Mouse (Mus musculus) thymus, adult 2 months (tissue): ENCODE measurements around the gene Slc12a8. TPM values are rescaled to one million over a fixed set of nuclear protein-coding genes. Genes with fewer than 3 reads are reported as not detected.
A peak's percentile ranks its signal among the peaks of the same experiment; 100 is the strongest.

ENCODE experiments used
- DNase-seq: peaks from one replicate; pipeline ENCODE4 v3.0.0; 2021
- H3K27ac ChIP-seq: fragments of 200-500 bp; 2 replicates; pipeline ENCODE4 v1.5.1; 2012; ENCODE audit warnings: low read length, control low read depth; ENCODE audit not compliant: control insufficient read depth, insufficient read depth
- H3K27me3 ChIP-seq: fragments of 200-500 bp; 2 replicates; pipeline ENCODE4 v1.6.1; 2012; ENCODE audit warnings: mild to moderate bottlenecking, low read length, moderate library complexity, mixed read lengths; ENCODE audit not compliant: control insufficient read depth, insufficient read depth
- H3K36me3 ChIP-seq: fragments of 200-500 bp; 2 replicates; pipeline ENCODE4 v1.6.1; 2012; ENCODE audit warnings: mild to moderate bottlenecking, low read length, moderate library complexity; ENCODE audit not compliant: control insufficient read depth, insufficient read depth
- H3K4me1 ChIP-seq: fragments of 200-500 bp; replicated peaks from 2 replicates; pipeline ENCODE4 v1.6.1; 2012; ENCODE audit warnings: low read length; ENCODE audit not compliant: control insufficient read depth, insufficient read depth
- H3K4me3 ChIP-seq: fragments of 200-500 bp; 2 replicates; pipeline ENCODE4 v1.5.1; 2012; ENCODE audit warnings: mild to moderate bottlenecking, low read length, control low read depth, moderate library complexity; ENCODE audit not compliant: control insufficient read depth, insufficient read depth
- CTCF ChIP-seq: fragments of 200-500 bp; IDR thresholded peaks from 2 replicates; pipeline ENCODE4 v1.5.1; 2012; ENCODE audit warnings: mild to moderate bottlenecking, control low read depth, low read length, moderate library complexity, borderline replicate concordance; ENCODE audit not compliant: control insufficient read depth, poor library complexity, insufficient read depth; ENCODE audit errors: extremely low read depth
- POLR2A ChIP-seq: fragments of 200-500 bp; IDR thresholded peaks from 2 replicates; pipeline ENCODE4 v1.6.1; 2012; ENCODE audit warnings: mild to moderate bottlenecking, low read length, control low read depth, moderate library complexity; ENCODE audit not compliant: control insufficient read depth, poor library complexity, insufficient read depth; ENCODE audit errors: extremely low read depth
- whole genome bisulfite sequencing: fragments of 180-500 bp; shearing (Covaris S2); methylation state at CpG from one replicate; pipeline ENCODE4 v1.1.7; 2018; 5-methylcytosine and 5-hydroxymethylcytosine counted together
- polyA plus RNA-seq: library from polyadenylated mRNA; depleted of rRNA; stranded (reverse); fragments of >200 nt; gene quantifications from 2 replicates; pipeline ENCODE4 v1.2.3, GENCODE M21; 2012

Gene Slc12a8
- polyA plus RNA-seq, 1 experiment: 0.51 TPM

DNA sequence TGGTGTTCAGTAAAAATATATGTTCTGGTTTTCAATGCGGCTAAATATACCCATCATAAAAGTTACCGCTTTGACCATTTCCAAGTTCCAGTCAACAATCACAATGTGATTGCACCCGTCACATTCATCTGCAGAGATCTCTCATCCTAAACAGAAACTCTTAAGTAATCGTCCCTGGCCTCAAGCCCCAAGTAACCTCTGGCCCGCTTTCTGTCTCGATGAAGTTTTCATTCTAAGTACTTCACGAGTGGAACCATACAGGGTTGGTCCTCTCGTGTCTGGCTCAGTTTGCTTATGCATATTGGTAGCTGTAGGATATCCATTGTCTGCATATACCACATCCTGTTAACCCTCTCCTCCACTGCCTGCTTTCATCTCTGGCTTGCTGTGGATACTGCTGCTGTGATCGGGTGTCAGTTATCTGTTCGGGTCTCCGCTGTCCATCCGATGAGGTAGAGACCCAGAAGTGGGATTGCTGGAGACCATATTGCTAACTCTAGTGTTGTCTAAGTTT lies 181.2 kb downstream of the Slc12a8 start:
- H3K27me3 ChIP-seq: no peaks in the 10 kb centered on the region
- H3K27ac ChIP-seq: no peak overlapping the region
- TF ChIP-seq CTCF (no peak), POLR2A (no peak)
- no peaks in the 10 kb centered on the region for H3K36me3 ChIP-seq
- WGBS: 73% methylated on average over 12 of the region's 12 CpGs
- DNase-seq: no peak
- peaks cover 31% of the 10 kb centered on the region for H3K4me1 ChIP-seq
- no peak overlapping the region for H3K4me3 ChIP-seq

DNA sequence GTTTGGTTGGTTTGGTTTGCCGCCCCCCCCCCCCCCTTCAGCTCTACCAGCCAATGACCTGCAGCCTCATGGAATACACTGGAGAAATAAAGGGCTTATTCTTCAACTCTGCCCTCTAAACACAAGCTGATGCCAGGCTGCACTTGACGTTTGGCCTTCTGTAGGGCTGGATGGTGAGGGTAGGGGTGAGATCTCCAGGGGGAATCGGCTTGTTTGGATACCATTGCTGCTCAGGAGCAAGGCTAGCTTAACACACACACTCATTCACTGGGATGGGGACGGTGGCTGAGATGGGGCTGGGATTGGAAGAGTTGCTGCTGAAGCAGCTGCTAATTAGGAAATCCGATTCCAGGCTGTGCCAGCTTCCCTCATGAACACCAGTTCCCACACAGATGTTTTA lies 183.5 kb downstream of the Slc12a8 start:
- Histone ChIP-seq H3K36me3 (no peaks in the 10 kb centered on the region), H3K27ac (no peak overlapping the region), H3K4me1 (peaks cover 44% of the 10 kb centered on the region), H3K27me3 (no peaks in the 10 kb centered on the region), H3K4me3 (no peak overlapping the region)
- TF ChIP-seq POLR2A (no peak), CTCF (no peak)
- DNase-seq: no peak
- WGBS: 90% methylated on average over 5 of the region's 5 CpGs

DNA sequence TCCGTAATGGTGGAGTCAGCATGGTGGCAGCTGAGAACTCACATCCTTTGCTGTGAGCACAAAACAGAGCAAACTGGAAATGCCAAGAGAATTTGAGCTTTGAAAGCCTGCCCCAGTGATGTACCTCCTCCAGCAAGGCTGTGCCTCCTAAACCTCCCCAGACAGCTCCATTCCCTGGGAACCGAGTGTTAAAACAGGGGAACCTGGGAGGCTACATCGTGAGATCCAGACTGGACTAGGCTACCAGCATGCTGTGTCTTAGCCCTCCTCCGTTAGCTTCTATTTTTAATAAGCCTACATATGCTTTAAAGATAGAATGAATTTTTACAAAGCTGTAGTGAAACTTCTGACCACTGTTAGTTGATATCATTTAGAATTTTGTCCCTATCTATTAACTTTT lies 184.7 kb downstream of the Slc12a8 start:
- TF ChIP-seq POLR2A (no peak), CTCF (no peak)
- Histone ChIP-seq H3K36me3 (no peaks in the 10 kb centered on the region), H3K27ac (no peak overlapping the region), H3K4me1 (peaks cover 35% of the 10 kb centered on the region), H3K27me3 (no peaks in the 10 kb centered on the region), H3K4me3 (no peak overlapping the region)
- no peak for DNase-seq
- 97% methylated on average over 4 of the region's 4 CpGs for WGBS

DNA sequence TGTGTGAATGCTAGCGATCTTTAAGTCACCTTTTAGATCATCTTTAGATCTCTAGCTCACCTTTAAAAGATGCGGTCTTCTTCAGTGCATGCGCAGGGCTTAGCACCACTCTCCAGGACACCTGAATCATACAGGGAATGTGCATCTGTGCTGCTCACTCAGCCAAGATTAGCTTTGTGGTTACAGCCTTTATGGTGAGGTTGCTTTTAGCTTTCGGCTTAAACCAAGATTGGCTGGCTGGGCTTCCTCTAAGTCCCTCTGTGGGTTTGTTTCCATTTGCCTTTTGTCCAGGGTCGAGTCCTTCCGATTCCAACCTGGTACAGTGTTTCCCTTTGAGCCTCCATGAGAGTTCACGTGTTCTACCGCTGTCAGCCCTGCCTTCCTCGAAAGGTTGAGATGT lies 187.2 kb downstream of the Slc12a8 start:
- H3K27ac ChIP-seq: no peak overlapping the region
- no peak for DNase-seq
- no peak overlapping the region for H3K4me3 ChIP-seq

DNA sequence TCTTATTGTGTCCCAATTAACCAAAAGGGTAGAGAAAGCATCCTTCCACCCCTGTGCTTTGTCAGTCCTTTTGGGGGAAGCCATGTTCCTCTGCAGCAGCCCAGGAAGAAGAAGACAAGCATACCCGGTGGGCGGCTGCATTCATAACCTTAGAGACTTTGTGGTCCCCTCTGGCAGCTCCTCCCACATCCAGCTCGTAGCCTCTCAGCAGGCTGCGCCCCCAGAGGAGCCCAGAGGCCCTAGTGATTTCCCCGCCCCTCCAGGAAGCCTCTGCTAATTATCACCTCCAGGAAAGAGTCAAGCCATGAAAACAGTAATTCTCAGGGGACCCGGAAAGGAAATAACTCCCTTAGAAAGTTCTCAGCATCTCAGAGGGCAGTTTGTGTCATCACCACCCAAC lies 188.1 kb downstream of the Slc12a8 start:
- Histone ChIP-seq H3K4me3 (no peak overlapping the region), H3K4me1 (peaks cover 36% of the 10 kb centered on the region), H3K27ac (no peak overlapping the region), H3K36me3 (peaks cover under 1% of the 10 kb centered on the region; the same call in 1 of the 2 replicates), H3K27me3 (no peaks in the 10 kb centered on the region)
- TF ChIP-seq POLR2A: no peak
- no peak for TF ChIP-seq CTCF
- 52% methylated on average over 6 of the region's 6 CpGs for WGBS
- no peak for DNase-seq

More for the DNA sequence above, 187.2 kb downstream of the Slc12a8 start:
- Histone ChIP-seq H3K27me3 (no peaks in the 10 kb centered on the region), H3K4me1 (peaks cover 34% of the 10 kb centered on the region), H3K36me3 (no peaks in the 10 kb centered on the region)
- 34% methylated on average over 9 of the region's 9 CpGs for WGBS
- TF ChIP-seq CTCF (no peak), POLR2A (no peak)

DNA sequence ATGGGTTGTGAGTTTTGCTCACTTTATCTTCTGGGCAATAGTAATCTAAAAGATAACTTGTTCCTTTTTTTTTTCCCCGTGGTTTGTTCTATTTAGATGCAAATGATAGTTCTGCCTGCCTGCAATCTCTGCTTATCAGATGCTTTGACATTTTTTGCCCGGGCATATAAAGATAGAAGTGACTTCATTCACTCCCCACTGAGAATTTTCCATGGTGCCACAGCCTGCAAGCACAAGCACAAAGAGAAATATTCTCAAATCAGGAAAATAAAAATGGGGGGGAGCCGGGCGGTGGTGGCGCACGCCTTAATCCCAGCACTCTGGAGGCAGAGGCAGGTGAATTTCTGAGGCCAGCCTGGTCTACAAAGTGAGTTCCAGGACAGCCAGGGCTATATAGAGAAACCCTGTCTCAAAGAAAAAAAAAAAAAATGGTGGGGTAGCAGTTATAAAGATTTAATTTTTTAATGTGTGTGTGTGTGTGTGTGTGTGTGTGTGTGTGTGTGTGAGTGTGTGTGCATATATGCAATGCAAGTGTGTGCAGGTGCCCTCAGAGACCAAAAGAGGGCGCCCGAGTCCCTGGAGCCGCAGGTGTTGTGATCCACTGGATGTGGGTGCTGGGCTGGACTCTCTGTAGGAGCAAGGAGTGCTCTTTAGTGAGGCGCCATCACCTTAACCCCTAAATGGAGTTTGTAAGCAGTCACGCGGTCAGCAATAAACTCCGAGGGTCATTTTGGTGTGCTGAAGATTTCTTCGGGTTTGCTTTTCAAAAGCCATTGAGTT lies 189.2 kb downstream of the Slc12a8 start:
- 91% methylated on average over 14 of the region's 14 CpGs for WGBS
- no peak overlapping the region for H3K4me3 ChIP-seq
- H3K36me3 ChIP-seq: peaks cover 10% of the 10 kb centered on the region; the same call in 1 of the 2 replicates
- no peak for DNase-seq
- TF ChIP-seq POLR2A: no peak
- no peak for TF ChIP-seq CTCF
- H3K27ac ChIP-seq: no peak overlapping the region
- H3K27me3 ChIP-seq: no peaks in the 10 kb centered on the region
- H3K4me1 ChIP-seq: peaks cover 46% of the 10 kb centered on the region

DNA sequence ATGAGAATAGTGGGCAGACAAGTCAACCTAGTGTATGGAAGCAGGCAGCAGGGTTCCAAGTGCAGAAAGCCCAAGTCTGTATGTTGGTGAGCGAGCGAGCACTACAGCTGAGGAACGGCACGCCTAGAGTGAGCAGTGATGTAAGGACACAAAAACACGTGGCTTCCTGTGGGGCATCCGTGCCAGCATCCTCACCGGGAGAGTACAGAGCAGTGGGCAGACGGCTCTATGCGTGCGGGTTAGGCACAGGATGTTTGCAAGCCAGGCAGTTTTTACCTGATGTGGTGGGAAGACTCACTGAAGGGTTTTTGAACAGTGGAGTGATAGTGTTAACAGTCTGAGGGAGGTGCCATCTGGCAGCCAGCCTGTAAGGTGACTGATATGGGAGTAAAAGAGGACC lies 190.9 kb downstream of the Slc12a8 start:
- peak; percentile 33 for DNase-seq
- peaks cover 47% of the 10 kb centered on the region for H3K4me1 ChIP-seq
- no peaks in the 10 kb centered on the region for H3K27me3 ChIP-seq
- H3K36me3 ChIP-seq: peaks cover 10% of the 10 kb centered on the region; the same call in 1 of the 2 replicates
- 32% methylated on average over 10 of the region's 10 CpGs for WGBS
- H3K27ac ChIP-seq: peak overlapping the region; percentile 65; the same call in 1 of the 2 replicates
- TF ChIP-seq POLR2A: no peak
- no peak for TF ChIP-seq CTCF
- no peak overlapping the region for H3K4me3 ChIP-seq
